Mouse (Mus musculus) small intestine, adult 2 months (tissue): ENCODE data around the gene Il21r.

ENCODE experiments used
- CTCF ChIP-seq: fragments of 200-500 bp; IDR thresholded peaks from 2 replicates; pipeline ENCODE4 v1.5.1; 2012; ENCODE audit warnings: low read depth, mild to moderate bottlenecking, control low read depth, inconsistent platforms, low read length, moderate library complexity, mixed read lengths; ENCODE audit not compliant: insufficient replicate concordance, insufficient read length; ENCODE audit errors: extremely low read depth
- POLR2A ChIP-seq: fragments of 200-500 bp; IDR thresholded peaks from 2 replicates; pipeline ENCODE4 v1.6.1; 2012; ENCODE audit warnings: low read depth, mild to moderate bottlenecking, control low read depth, inconsistent platforms, low read length, moderate library complexity

DNA sequence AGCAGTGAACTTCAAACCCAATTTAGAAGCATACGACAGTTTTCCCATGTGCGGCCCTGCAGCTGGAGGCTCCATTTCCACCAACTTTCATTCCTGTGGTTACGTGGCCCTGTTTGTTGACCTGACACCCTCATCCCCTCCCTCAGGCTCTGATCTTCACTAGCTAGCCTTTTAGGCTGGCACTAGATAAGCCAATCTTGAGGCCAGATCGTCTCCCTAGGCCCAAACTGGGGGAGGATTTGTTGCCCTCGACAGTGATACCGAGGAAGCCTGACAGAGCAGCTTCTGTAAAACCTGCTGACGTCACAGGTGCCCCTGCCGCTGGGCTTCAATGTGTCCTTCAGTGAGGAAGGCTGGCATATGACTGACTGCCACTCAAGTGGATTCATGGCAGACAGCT, 68.2 kb downstream of the Il21r start:
- no peak for TF ChIP-seq CTCF
- no peak for TF ChIP-seq POLR2A
